Mouse (Mus musculus): ENCODE results near the gene Ffar2.

DNA sequence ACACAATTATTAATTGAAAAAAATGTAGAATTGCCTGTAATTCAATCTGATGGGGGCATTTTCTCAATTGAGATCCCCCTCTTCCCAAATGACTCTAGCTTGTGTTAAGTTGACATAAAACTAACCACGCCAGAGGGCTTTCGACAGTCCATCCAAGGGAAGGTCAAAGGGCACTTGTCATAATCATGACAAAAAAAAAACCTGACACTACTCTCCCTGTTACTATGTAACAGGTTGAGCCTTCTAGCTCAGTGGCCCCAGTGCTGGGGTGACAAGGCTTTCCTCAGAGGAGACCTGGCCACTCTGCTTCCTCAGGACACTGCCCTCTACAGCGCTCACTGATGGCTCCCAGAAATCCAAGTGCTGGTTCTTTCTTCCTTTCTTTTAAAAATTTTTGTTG is 731 bp upstream of the Ffar2 start:
- TF ChIP-seq CTCF (IDR thresholded peaks at IDR 0.05; ENCODE audit: low read depth) (no peak), EP300 (IDR thresholded peaks at IDR 0.05; ENCODE audit: low read depth) (no peak)
